Mouse (Mus musculus) G1E (cell line): ENCODE data around the gene Slc25a19. TPM values are rescaled to one million over a fixed set of nuclear protein-coding genes. Genes with fewer than 3 reads are reported as not detected.

Source experiments
- ATAC-seq: 2 replicates; pipeline ENCODE4 v1.8.0; 2016; ENCODE audit warnings: mild to moderate bottlenecking; ENCODE audit not compliant: insufficient number of reproducible peaks, poor library complexity, low FRiP score, severe bottlenecking; ENCODE audit errors: extremely low read depth
- DNase-seq: peaks from one replicate; pipeline ENCODE4 v3.0.0; 2012; ENCODE audit warnings: low spot score
- H3K27me3 ChIP-seq: 2 replicates; pipeline ENCODE4 v1.6.1; 2012; ENCODE audit warnings: mild to moderate bottlenecking, low read length, inconsistent platforms; ENCODE audit not compliant: insufficient read depth
- H3K36me3 ChIP-seq: replicated peaks from 2 replicates; pipeline ENCODE3; 2012; ENCODE audit warnings: mild to moderate bottlenecking, inconsistent platforms
- H3K4me1 ChIP-seq: 2 replicates; pipeline ENCODE4 v1.6.1; 2012; ENCODE audit warnings: low read depth, low read length, inconsistent platforms, mixed read lengths; ENCODE audit not compliant: insufficient read depth
- H3K4me3 ChIP-seq: 2 replicates; pipeline ENCODE4 v1.5.1; 2012; ENCODE audit warnings: low read depth, mild to moderate bottlenecking, inconsistent platforms, low read length, moderate library complexity, mixed read lengths
- H3K9me3 ChIP-seq: replicated peaks from 2 replicates; pipeline ENCODE4 v1.6.1; 2012; ENCODE audit warnings: inconsistent platforms
- CTCF ChIP-seq: IDR thresholded peaks from 2 replicates; pipeline ENCODE4 v1.5.1; 2012; ENCODE audit warnings: low read depth, low read length, inconsistent platforms, mixed read lengths
- GATA1 ChIP-seq: IDR thresholded peaks from 2 replicates; pipeline ENCODE4 v1.6.1; 2012; ENCODE audit warnings: borderline replicate concordance, low read length, inconsistent platforms, mixed read lengths
- GATA2 ChIP-seq: IDR thresholded peaks from 2 replicates; pipeline ENCODE4 v1.6.1; 2012; ENCODE audit warnings: low read depth, low read length, inconsistent platforms, borderline replicate concordance
- POLR2AphosphoS5 ChIP-seq: IDR thresholded peaks from 2 replicates; pipeline ENCODE4 v1.6.1; 2012; ENCODE audit warnings: low read depth, low read length, inconsistent platforms; ENCODE audit not compliant: insufficient replicate concordance
- TAL1 ChIP-seq: conservative IDR thresholded peaks from 2 replicates; pipeline ENCODE4 v1.6.1; 2012; ENCODE audit warnings: low read depth, low read length, inconsistent platforms, mixed read lengths
- polyA plus RNA-seq: library from polyadenylated mRNA; stranded (reverse); fragments of >175 nt; gene quantifications from 2 replicates; pipeline ENCODE4 v1.2.3, GENCODE M21; 2012
- total RNA-seq, 2 experiments: library from RNA; stranded (forward) in 1 of 2; stranded (reverse) in 1 of 2; fragments of 200-1000 nt in 1 of 2; fragments of >200 nt in 1 of 2; fragmentation: Nextera tagmentation in 1 of 2; gene quantifications; 2 replicates each; pipeline ENCODE4 v1.2.3; 2014 to 2017

Slc25a19 gene
- total and polyA plus RNA-seq, 3 experiments: 19.9 to 26.0 (median 22.3) TPM

- ATAC-seq (no peak), DNase-seq (no peak)
- TF ChIP-seq GATA2 (no peak), TAL1 (no peak), GATA1 (no peak), CTCF (no peak), POLR2AphosphoS5 (no peak)
- Histone ChIP-seq H3K4me3 (no peak overlapping the region), H3K36me3 (peaks cover 90% of the 10 kb centered on the region), H3K9me3 (no peaks in the 10 kb centered on the region), H3K27me3 (no peaks in the 10 kb centered on the region), H3K4me1 (peaks cover 85% of the 10 kb centered on the region)
Measured at GRCm38 (mm10) chr11:115672226-115672987, 44.3 kb upstream of the Slc25a19 start.

- Histone ChIP-seq H3K36me3 (peaks cover 86% of the 10 kb centered on the region), H3K4me1 (peaks cover 76% of the 10 kb centered on the region), H3K27me3 (no peaks in the 10 kb centered on the region), H3K4me3 (no peak overlapping the region; the same call in 1 of the 2 replicates), H3K9me3 (no peaks in the 10 kb centered on the region)
- DNase-seq (no peak), ATAC-seq (0 out of 2 replicates have a peak, but pooled peaks have one; percentile 23)
- TF ChIP-seq CTCF (no peak), GATA1 (no peak), GATA2 (no peak), POLR2AphosphoS5 (no peak), TAL1 (no peak)
Measured at GRCm38 (mm10) chr11:115670451-115671050, 42.5 kb upstream of the Slc25a19 start.

GRCm38 (mm10) chr11:115663676-115664335 lies 35.7 kb upstream of the Slc25a19 start:
- no peak for ATAC-seq
- Histone ChIP-seq H3K4me3 (no peak overlapping the region), H3K9me3 (peaks cover 2% of the 10 kb centered on the region), H3K27me3 (no peaks in the 10 kb centered on the region), H3K4me1 (peaks cover 55% of the 10 kb centered on the region), H3K36me3 (peaks cover 88% of the 10 kb centered on the region)
- DNase-seq: no peak
- TF ChIP-seq TAL1: no peak
- TF ChIP-seq POLR2AphosphoS5: no peak
- no peak for TF ChIP-seq GATA1
- no peak for TF ChIP-seq CTCF
- TF ChIP-seq GATA2: no peak

- H3K27me3 ChIP-seq: no peaks in the 10 kb centered on the region
- no peak for DNase-seq
- TF ChIP-seq TAL1 (no peak), GATA1 (no peak), POLR2AphosphoS5 (no peak), GATA2 (no peak), CTCF (no peak)
- H3K9me3 ChIP-seq: peaks cover 2% of the 10 kb centered on the region
- H3K36me3 ChIP-seq: peaks cover 89% of the 10 kb centered on the region
- ATAC-seq: no peak
- peaks cover 58% of the 10 kb centered on the region for H3K4me1 ChIP-seq
- H3K4me3 ChIP-seq: no peak overlapping the region
Measured at GRCm38 (mm10) chr11:115660376-115660775, 32.3 kb upstream of the Slc25a19 start.

- H3K4me3 ChIP-seq: no peak overlapping the region
- DNase-seq (no peak), ATAC-seq (no peak)
- H3K4me1 ChIP-seq: peaks cover 54% of the 10 kb centered on the region
- TF ChIP-seq TAL1 (no peak), GATA1 (no peak), POLR2AphosphoS5 (no peak), GATA2 (no peak), CTCF (no peak)
- peaks cover 2% of the 10 kb centered on the region for H3K9me3 ChIP-seq
- H3K27me3 ChIP-seq: no peaks in the 10 kb centered on the region
- peaks cover 89% of the 10 kb centered on the region for H3K36me3 ChIP-seq
Measured at GRCm38 (mm10) chr11:115658521-115658920, 30.4 kb upstream of the Slc25a19 start.

- Histone ChIP-seq H3K9me3 (no peaks in the 10 kb centered on the region), H3K4me3 (no peak overlapping the region), H3K36me3 (peaks cover 95% of the 10 kb centered on the region), H3K27me3 (no peaks in the 10 kb centered on the region), H3K4me1 (peaks cover 40% of the 10 kb centered on the region)
- TF ChIP-seq TAL1 (no peak), GATA1 (no peak), POLR2AphosphoS5 (no peak), CTCF (no peak), GATA2 (no peak)
- DNase-seq (no peak), ATAC-seq (no peak)
Measured at GRCm38 (mm10) chr11:115654128-115654527, 26.0 kb upstream of the Slc25a19 start.
